Mouse (Mus musculus) midbrain, embryonic 11.5 days (tissue): ENCODE results near the gene Cltc. TPM values are rescaled to one million over a fixed set of nuclear protein-coding genes. Genes with fewer than 3 reads are reported as not detected.
"Not testable (repeated sequence)": the region's sequence is repeated elsewhere in the genome, so short reads cannot be mapped to it uniquely, and the experiment has no call there.

Source experiments
- ATAC-seq: fragments of 200-750 bp; cut with Nextera tagmentation; 2 replicates; pipeline ENCODE4 v1.8.0; 2017; ENCODE audit warnings: moderate TSS enrichment, moderate library complexity; ENCODE audit not compliant: low FRiP score
- DNase-seq: peaks from one replicate; pipeline ENCODE4 v3.0.0; 2015; ENCODE audit warnings: low spot score; ENCODE audit errors: missing footprints
- H3K27ac ChIP-seq: fragments of 300-500 bp; sonication (generic); 2 replicates; pipeline ENCODE4 v1.5.1; 2014; ENCODE audit warnings: low read depth, low read length
- H3K27me3 ChIP-seq: fragments of 300-500 bp; sonication (generic); 2 replicates; pipeline ENCODE4 v1.6.1; 2014; ENCODE audit warnings: mild to moderate bottlenecking, low read length, moderate library complexity, mixed read lengths; ENCODE audit not compliant: control insufficient read depth, insufficient read depth
- H3K36me3 ChIP-seq: fragments of 300-500 bp; sonication (generic); 2 replicates; pipeline ENCODE4 v1.6.1; 2014; ENCODE audit warnings: mild to moderate bottlenecking, low read length, moderate library complexity, mixed read lengths; ENCODE audit not compliant: control insufficient read depth, insufficient read depth
- H3K4me1 ChIP-seq: fragments of 300-500 bp; sonication (generic); 2 replicates; pipeline ENCODE4 v1.6.1; 2014; ENCODE audit warnings: low read length; ENCODE audit not compliant: control insufficient read depth, insufficient read depth
- H3K4me2 ChIP-seq: fragments of 300-500 bp; sonication (generic); 2 replicates; pipeline ENCODE4 v1.6.1; 2014; ENCODE audit warnings: mild to moderate bottlenecking, moderate library complexity
- H3K4me3 ChIP-seq: fragments of 300-500 bp; sonication (generic); 2 replicates; pipeline ENCODE4 v1.5.1; 2014; ENCODE audit warnings: low read depth, low read length
- H3K9ac ChIP-seq: fragments of 300-500 bp; sonication (generic); 2 replicates; pipeline ENCODE4 v1.6.1; 2014; ENCODE audit warnings: low read length
- H3K9me3 ChIP-seq: fragments of 300-500 bp; sonication (generic); 2 replicates; pipeline ENCODE4 v1.6.1; 2016; ENCODE audit warnings: low read length; ENCODE audit not compliant: control insufficient read depth
- WGBS: fragments of 180-500 bp; shearing (Covaris S2); extraction: QIAGEN DNeasy Blood & Tissue Kit; methylation state at CpG from one replicate; pipeline ENCODE4 v1.1.7; 2014; 5-methylcytosine and 5-hydroxymethylcytosine counted together
- polyA plus RNA-seq: library from polyadenylated mRNA; unstranded; fragments of >200 nt; fragmentation: Nextera tagmentation; extraction: Ambion mirVana; gene quantifications from 2 replicates; pipeline ENCODE4 v1.2.1, GENCODE M21; 2014

Cltc gene
- 173 and 189 TPM in 2 replicates for polyA plus RNA-seq

DNA sequence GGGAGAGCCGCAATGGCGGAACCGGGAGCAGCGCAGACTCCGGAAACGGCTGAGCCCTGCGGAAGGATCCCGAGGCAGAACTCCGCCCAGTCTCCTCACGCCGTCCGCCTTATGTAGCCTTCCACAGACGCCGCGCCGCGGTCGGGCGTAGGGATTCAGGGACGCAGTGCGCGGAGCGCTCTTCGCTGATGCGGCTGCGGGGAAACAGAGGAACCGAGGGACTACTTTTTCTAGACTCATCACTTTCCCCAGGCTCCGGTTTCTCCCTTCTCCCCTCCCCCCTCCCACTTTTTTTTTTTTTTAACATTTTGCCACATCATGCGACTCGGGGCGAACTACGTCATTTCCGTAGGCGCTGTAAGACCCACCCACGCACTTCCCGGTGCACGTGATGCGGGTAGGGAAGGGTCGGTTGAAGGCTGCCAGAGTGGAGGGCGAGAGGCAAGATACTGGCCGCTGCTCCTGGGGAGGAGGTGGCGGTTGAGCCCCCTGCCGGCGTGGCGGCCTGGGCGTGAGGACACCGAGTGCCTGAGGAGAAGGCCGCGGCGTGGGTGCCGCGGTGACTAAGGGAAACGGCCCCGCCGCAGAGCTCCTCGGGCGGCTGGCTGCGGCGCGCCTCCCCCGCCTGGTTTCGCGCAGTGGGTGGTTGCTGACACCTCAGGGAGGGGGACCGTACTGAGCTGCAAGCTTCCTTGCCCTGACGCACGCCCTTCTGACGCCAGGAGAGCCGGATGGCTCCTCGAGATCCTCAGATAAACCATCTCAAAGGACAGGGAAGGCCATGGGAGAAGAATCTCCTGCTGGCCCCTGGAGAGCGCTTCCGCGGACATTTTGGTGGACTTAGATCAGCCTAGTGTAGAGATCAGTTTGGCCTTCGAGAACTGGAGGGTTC, at the start of gene Cltc:
Cltc (minus strand) TSS at position 86 of the 892 bp plus-strand sequence.
- under 1% methylated on average over 73 of the region's 73 CpGs for WGBS
- no peaks in the 10 kb centered on the region for H3K9me3 ChIP-seq
- peaks cover 15% of the 10 kb centered on the region for H3K4me1 ChIP-seq
- peak within 1 kb of the TSS; percentile 79 for H3K4me2 ChIP-seq
- peak within 1 kb of the TSS; percentile 94 for H3K9ac ChIP-seq
- ATAC-seq = peak; percentile 97
- H3K4me3 ChIP-seq = peak within 1 kb of the TSS; percentile 98
- peak; percentile 99 for DNase-seq
- H3K27ac ChIP-seq = peak within 1 kb of the TSS; percentile 95
- H3K36me3 ChIP-seq = no peaks in the 10 kb centered on the region
- H3K27me3 ChIP-seq = no peaks in the 10 kb centered on the region

DNA sequence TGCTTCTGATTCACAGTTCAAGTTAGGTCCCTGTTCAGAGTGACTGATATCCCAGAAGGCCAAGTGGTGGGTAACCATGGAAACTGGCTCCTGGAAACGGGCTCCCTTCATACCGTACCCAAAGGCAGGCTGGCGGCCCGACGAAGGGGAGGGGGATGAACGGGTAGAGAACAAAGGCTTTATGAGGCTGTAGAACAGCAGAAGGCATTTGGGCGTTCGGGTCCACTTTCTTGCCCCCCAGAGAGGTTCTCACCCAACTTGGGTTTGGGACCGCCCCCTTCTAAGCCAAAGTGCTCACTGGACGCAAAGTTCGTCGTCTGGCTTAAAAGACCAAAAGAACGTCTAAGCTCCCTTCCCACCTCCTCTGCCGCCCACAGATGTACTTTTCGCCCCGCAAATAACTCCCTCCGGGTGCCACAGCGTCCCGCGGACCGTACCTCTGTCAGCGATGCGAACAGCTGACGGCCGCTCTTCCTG, 49.7 kb upstream of the Cltc start:
- under 1% methylated on average over 25 of the region's 25 CpGs for WGBS
- ATAC-seq = peak; percentile 91
- no peaks in the 10 kb centered on the region for H3K27me3 ChIP-seq
- peak overlapping the region; percentile 83 for H3K27ac ChIP-seq
- peak overlapping the region; percentile 59 for H3K4me2 ChIP-seq
- H3K36me3 ChIP-seq = no peaks in the 10 kb centered on the region; the same call in 1 of the 2 replicates
- H3K4me1 ChIP-seq = peaks cover 3% of the 10 kb centered on the region; the same call in 1 of the 2 replicates
- peak overlapping the region; percentile 90 for H3K4me3 ChIP-seq
- peak overlapping the region; percentile 81 for H3K9ac ChIP-seq
- DNase-seq = peak; percentile 96
- no peaks in the 10 kb centered on the region for H3K9me3 ChIP-seq

DNA sequence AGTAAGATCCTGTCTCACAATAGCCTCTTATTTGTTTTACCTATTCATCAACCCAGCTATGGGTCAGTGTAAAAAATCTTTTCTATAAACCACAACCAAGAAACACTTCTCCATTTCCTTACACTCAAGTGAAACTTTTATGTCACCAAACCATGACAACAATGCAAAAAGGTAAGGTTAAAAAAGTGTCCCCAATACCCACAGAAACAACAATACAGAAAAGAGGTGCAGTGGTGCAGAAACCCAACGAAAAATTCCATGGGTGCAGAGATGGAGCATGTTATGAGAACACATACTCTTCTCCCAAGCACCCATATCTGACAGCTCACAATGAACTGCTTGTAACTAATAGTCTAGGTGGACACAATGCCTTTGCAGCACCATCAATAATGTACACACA, 36.8 kb upstream of the Cltc start:
- H3K4me2 ChIP-seq = no peak overlapping the region
- H3K9me3 ChIP-seq = no peaks in the 10 kb centered on the region
- no peaks in the 10 kb centered on the region for H3K4me1 ChIP-seq
- ATAC-seq = no peak
- no peaks in the 10 kb centered on the region for H3K27me3 ChIP-seq
- peaks cover 6% of the 10 kb centered on the region; the same call in 1 of the 2 replicates for H3K36me3 ChIP-seq
- H3K27ac ChIP-seq = no peak overlapping the region
- DNase-seq = no peak
- whole genome bisulfite sequencing = 79% methylated on average over 1 of the region's 1 CpGs
- no peak overlapping the region for H3K4me3 ChIP-seq
- H3K9ac ChIP-seq = no peak overlapping the region

DNA sequence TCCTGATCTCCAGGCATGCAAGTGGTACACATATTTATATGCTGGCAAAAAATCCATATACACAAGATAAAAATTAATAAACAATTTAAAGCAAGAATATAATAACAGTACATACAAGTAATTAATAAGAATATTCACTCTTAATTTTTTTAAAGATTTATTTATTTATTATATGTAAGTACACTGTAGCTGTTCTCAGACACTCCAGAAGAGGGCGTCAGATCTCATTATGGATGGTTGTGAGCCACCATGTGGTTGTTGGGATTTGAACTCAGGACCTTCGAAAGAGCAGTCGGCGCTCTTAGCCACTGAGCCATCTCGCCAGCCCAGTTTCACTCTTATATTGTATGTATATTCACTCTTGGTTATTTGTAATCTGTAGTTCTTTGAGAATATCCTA, 30.1 kb upstream of the Cltc start:
- ATAC-seq, H3K4me2 ChIP-seq, H3K4me1 ChIP-seq, H3K27ac ChIP-seq, H3K9ac ChIP-seq, H3K4me3 ChIP-seq, H3K27me3 ChIP-seq, DNase-seq, H3K9me3 ChIP-seq, H3K36me3 ChIP-seq: not testable (repeated sequence)
- 96% methylated on average over 5 of the region's 5 CpGs for WGBS

DNA sequence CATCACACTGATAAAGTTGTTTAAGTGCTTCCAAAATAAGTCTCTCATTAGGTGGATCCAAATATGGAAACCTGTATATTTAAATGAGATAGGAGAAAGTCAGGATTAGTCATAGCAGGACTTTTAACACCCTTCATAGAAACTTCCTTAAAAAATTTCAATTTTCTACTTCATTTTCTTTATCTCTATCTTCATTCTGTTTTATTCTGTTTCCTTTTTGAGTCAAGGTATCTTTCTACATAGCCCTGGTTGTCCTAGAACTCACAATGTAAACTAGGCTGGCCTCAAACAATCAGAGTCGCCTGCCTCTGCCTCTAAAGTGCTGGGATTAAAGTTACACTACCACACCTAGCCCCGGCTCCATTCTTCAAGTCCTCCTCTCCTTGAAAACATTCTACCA, 28.4 kb upstream of the Cltc start:
- no peak for DNase-seq

DNA sequence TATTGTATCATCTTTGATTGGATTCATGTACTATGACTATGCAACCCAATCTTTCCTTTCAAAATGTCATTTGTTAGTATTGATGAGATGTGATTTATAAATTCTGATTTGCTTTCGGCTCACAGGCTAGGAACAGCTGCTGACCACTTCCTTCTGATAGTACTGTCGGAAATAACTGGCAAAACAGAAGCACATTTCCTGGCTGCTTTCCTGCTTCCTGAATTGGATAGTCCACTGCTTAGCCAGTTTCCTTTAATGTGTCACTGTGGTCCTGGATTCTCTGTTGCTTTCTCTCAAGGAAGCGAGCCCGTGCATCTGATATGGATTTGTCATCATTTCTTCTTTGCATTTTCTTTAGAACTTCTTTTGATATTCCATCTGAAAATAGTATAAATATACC, 12.5 kb upstream of the Cltc start:
- H3K9ac ChIP-seq = no peak overlapping the region
- no peaks in the 10 kb centered on the region for H3K9me3 ChIP-seq
- no peaks in the 10 kb centered on the region for H3K27me3 ChIP-seq
- no peaks in the 10 kb centered on the region for H3K4me1 ChIP-seq
- no peak overlapping the region for H3K4me2 ChIP-seq
- WGBS = 95% methylated on average over 4 of the region's 4 CpGs
- DNase-seq (no peak), ATAC-seq (no peak)
- H3K36me3 ChIP-seq = peaks cover 5% of the 10 kb centered on the region; the same call in 1 of the 2 replicates
- H3K4me3 ChIP-seq = no peak overlapping the region
- H3K27ac ChIP-seq = no peak overlapping the region

More for the DNA sequence above, 28.4 kb upstream of the Cltc start:
- no peak overlapping the region for H3K4me3 ChIP-seq
- H3K27ac ChIP-seq = no peak overlapping the region
- no peaks in the 10 kb centered on the region for H3K4me1 ChIP-seq
- no peak for ATAC-seq
- H3K9ac ChIP-seq = no peak overlapping the region
- H3K27me3 ChIP-seq = no peaks in the 10 kb centered on the region
- H3K4me2 ChIP-seq = no peak overlapping the region
- WGBS = 92% methylated on average over 2 of the region's 2 CpGs
- H3K36me3 ChIP-seq = peaks cover 10% of the 10 kb centered on the region
- H3K9me3 ChIP-seq = no peaks in the 10 kb centered on the region

DNA sequence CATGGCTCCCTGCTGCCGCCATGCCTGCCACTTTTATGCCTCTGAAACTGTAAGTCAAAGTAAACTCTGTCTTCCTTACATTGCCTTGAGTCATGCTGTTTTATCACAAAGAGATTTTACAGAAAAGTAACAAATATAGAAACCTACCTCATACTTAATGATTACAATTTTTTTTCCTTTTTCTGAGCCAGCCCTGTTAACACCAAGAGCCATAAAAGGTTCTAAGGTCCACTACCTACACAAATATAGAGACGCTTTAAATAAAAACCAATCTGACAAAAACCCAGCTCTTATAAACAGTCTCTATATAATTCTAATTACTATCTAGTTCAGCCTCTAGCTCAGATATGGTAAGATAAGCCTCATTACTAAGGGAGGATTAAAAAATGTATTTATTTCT, 7.1 kb upstream of the Cltc start:
- H3K9ac ChIP-seq = no peak overlapping the region
- H3K4me1 ChIP-seq = no peaks in the 10 kb centered on the region
- no peaks in the 10 kb centered on the region for H3K9me3 ChIP-seq
- 92% methylated on average over 2 of the region's 2 CpGs for WGBS
- H3K4me2 ChIP-seq = no peak overlapping the region
- H3K36me3 ChIP-seq = no peaks in the 10 kb centered on the region
- H3K4me3 ChIP-seq = no peak overlapping the region
- ATAC-seq = no peak
- no peak for DNase-seq
- no peak overlapping the region for H3K27ac ChIP-seq
- H3K27me3 ChIP-seq = no peaks in the 10 kb centered on the region

DNA sequence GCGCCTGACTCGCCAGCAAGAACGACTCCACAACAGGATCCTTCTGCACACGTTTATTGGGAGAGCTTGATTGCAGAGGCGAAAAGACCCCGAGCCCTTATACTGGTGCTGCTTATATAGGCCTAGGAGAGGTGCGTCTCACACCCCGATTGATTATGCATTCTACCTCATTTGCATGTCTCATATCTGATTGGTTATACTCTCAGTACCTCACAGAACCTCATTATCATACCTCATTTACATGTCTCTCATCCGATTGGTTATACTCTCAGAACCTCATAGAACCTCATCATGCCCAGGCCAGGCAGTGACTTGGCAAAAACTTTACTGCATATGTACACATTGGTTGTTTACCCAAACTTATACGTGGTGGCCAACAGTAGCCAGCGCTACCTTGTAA, 5.8 kb upstream of the Cltc start:
- not testable (repeated sequence) for H3K36me3 ChIP-seq, H3K27me3 ChIP-seq, H3K4me3 ChIP-seq, H3K9ac ChIP-seq, ATAC-seq, H3K27ac ChIP-seq, DNase-seq, H3K9me3 ChIP-seq, H3K4me2 ChIP-seq, H3K4me1 ChIP-seq
- 94% methylated on average over 11 of the region's 11 CpGs for WGBS

DNA sequence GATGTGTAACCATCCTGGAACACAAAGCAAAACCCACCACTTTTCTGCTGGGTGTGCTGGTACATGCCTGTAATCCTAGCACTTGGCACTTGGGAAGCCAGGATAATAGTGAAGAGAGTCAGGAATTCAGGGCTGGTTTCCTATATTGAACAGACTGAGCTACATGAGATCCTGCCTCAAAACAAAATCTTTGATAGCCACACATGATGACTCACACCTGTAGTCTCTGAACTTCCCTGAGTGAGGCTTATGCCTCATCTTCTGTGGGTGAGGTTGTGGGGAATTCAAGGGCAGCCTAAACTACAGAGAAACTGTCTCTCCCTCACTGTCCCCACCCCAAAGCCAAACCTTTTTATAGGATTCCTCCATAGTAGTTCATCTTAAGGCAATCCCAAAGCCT, 3.0 kb upstream of the Cltc start:
- no peak overlapping the region for H3K27ac ChIP-seq
- H3K36me3 ChIP-seq = no peaks in the 10 kb centered on the region
- no peak for DNase-seq
- H3K9ac ChIP-seq = no peak overlapping the region
- ATAC-seq = no peak
- no peaks in the 10 kb centered on the region for H3K9me3 ChIP-seq
- H3K4me2 ChIP-seq = no peak overlapping the region
- peaks cover 13% of the 10 kb centered on the region for H3K4me1 ChIP-seq
- H3K27me3 ChIP-seq = no peaks in the 10 kb centered on the region
- no peak overlapping the region for H3K4me3 ChIP-seq
